Mouse (Mus musculus) CD4-positive helper T cell, adult 2 months (primary cell): ENCODE measurements around the gene Kif26b.

Source experiments
- DNase-seq: peaks from one replicate; pipeline ENCODE4 v3.0.0-alpha.2; 2012; ENCODE audit warnings: low read depth, missing footprints, low spot score

Kif26b gene

DNA sequence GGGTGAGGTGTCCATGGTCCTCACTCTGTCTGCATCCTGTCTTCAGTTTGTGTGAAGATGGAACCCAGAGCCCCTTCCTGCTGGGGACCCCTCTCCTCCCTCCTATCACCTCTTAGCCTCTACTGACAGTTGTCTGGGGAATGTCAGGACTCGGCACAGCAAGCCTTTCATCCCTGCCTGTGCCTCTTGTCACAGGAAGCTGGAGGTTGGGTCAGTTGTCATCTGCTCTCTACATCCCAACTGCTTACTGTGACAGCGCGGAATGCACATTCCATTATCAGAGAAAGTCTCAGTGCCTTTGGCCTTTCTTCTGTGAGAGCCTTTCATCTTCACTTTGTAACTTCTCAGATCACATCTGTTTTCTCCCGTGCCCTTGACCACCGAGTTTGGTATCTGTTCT, 132.6 kb downstream of the Kif26b start:
- no peak for DNase-seq

DNA sequence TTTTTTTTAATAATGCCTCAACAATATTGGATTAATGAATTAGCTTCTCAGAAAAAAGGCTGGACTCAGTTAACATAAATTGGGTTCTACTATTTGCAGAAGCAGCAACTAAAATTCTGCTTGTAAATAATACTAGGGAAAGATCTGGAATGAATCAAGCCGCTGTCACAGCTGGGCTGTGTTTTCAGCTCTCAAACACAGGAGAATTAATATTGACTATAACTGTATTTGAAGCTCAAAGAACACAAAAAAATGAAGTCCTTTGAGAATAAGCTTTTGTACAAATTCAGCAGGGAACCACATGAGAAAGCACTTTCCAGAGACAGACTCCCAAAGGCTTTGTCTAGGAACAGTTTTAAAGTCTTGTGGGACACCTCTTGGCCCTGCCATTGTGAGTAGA, 134.6 kb downstream of the Kif26b start:
- no peak for DNase-seq

DNA sequence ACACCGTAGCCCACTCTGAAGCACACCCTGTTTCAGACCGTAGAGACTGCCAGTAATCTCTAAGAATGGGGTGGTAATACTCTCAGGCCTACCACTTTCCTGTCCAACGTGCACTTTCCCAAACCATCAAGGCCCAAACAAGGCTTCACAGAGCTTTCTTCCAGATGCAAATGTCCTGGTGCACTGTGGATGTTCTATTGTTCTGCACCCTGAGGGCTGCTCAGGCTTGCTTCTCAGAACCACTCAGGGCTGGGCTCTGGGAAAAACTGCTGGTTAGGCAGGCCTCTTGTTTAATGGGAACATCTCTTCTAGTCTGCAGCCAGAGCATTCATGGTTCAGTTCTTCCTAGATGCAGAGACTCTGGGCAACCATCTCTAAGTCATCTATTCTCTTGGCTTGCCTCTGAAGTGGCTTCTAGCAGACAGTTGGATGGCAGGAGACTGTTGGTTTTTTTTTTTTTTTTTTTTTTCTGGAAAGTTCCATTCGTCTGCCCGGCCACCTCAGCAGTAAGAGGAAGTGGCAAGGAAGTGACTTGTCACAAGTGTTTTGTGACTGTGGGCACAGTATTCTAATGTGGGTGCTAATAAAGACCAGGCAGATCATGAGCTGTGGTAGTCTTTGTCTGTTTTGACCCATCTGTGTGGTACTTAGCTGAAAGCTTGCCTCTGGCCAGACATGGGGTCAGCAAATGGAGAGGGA, 135.5 kb downstream of the Kif26b start:
- DNase-seq: no peak

DNA sequence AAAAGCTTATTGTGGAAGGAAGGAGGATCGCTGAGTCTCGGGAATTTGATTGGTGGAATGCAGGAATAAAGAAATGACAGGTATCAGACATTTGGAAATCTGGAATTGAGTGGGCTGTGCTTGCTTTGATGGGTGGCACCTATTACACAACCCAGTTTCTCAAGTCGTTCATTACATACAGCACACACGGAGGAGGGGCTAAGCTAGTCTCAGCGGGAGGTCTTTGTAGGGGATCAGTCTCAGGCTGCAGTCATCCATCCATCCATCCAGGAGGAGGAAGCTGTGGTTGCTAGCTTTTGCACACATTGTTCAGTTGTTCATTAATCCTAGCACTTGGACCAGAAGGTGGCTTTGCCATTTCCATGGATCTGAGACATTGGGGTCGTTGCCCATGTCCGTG, 137.6 kb downstream of the Kif26b start:
- no peak for DNase-seq

DNA sequence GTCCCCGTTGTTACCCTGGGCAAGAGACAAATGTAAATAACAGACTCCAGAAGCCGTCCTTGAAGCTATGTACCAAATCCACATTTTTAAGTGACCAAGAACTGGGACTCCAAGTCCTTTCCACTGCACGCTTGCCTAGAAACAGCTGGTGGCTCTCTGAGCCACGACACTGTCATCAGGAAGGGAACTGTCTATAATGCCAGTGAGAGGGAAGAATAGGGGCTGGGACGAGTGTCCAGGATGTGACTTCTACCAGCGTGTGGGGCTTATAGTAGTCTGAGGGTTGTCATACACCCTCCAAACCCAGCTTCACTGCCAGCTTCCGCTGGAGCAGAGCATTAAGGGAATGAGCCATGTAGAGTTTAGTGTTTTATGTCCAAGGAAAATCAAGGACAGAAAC, 138.9 kb downstream of the Kif26b start:
- DNase-seq: no peak

DNA sequence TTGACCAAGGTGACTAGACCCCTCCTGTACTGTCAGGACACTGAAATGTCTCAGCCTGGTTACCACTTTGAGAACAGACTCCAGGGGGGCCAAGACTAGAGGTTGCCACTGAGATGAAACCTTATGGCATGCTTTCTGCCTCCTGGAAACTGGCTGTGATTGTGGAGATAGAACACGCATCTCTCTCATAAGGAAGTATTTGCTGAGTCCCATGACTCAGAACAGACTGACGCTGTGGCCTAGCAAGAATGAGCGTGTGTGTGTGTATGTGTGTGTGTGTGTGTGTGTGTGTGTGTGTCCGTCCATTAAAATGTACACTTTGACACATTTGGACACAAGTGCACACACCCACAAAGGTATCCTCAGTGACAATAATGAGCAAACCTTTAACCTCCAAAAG, 140.0 kb downstream of the Kif26b start:
- DNase-seq: no peak

DNA sequence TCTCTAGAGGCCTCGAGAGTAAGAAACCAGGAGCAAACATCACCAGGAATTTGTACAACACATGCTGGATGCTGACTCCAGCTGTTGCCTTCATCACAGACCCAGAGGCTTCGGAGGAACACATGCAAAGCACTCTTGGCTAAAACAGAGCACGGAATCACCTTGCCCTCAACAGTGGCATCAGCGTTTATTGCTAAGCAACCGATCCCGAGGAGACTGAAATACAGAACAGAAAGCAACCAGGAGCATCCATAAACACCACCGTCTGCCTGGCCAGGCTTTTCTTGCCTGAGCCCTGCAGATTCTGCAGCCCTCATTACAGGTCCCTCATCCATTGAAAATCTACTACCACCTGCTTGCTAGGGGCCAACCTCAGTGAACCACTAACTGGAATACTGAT, 144.1 kb downstream of the Kif26b start:
- DNase-seq: no peak

DNA sequence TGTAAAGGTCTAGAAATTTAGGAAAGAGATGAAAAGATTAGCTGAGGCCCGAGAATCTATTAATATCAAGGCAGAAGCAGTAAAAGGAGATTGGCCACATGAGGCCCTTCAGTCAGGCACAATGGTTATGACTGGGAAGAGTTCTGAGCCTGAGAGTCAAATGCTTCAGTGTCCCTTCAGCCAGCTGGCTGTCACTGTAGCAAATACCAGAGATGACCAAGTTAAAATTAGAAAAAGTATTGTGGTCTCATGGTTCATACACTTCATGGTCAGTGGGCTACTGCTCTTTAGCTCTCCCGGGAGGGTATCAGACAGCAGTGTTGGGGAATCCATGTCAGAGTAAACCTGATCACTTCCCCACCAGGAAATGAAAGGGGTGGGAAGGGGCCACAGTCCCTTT, 144.6 kb downstream of the Kif26b start:
- no peak for DNase-seq

DNA sequence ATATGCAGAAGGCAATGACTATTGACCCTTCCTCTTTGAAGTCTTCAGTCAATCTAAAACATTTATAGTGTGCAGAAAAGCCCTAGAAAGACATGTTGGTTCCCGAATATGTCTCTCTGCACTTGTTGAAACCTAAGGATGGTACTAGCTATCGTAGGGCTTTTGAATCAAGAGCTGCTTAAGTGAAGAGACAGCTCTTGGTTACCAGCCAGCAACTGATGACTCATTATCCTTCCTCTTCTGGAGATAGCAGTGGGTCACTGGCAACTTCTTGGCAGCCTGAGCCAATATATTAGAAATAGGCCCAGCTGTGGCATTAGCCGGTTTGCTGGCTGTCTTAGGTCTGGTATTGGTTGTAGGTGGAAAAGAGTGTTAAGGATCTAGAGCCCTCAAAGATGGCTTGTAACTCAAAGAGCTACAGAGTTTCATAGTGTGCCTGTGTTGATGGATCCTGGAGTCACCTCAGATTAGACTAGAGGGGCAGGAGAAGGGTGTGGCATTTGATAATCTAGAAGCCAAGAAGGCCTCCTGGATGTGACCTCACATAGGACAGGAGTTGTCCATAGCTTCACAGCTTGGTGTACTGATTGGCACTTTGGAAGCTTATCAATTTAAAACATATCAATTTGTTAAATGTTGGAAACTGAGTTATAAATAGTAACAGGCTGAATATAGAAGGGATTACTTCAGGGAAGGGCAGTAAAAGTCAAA, 146.8 kb downstream of the Kif26b start:
- no peak for DNase-seq

DNA sequence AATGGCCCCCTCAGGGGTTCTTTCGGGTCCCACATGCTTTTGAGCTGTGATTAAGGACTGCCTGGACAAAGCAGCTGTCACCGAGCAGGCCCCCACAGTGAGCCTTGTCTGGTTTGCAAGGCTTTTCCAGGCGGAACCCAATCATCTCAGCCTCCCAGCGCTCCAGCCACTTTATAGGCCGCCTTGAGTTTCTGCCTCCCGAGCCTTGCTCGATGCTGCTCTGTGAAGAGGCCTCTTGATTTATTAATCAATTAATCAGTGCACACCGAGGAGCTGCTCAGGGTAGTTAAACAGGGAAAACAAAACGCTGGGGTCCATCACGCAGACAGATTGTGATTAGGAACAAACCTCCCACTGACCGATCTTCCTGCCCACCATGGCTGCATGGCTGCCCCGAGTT, 148.2 kb downstream of the Kif26b start:
- DNase-seq: no peak

DNA sequence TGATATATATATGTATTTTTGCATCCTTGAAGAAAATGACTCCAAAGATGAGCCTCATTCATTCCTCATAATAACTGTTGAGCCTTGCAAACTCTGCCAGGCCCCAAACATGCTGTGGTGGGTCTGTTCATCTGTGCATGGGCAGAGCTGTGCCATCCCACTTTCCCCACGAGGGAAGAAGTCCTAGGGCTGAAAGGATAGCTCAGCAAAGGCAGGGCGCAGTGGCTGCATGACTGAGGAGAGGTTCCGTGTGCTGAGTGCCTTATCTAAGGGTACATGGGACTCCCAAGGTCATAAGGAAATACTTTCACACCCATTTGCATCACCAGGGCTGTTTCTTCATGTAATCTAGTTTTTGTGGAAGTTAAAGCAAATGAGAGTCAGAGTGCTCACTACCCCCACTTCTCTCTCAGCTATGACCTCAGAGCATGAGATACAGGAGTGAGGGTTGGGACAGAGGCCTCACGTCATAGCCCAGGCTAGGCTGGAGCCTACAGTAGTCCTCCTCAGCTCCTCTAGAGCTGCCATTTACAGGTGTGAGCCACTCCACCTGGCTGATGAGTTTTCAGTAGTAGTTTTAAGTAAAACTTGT, 148.8 kb downstream of the Kif26b start:
- DNase-seq: no peak

DNA sequence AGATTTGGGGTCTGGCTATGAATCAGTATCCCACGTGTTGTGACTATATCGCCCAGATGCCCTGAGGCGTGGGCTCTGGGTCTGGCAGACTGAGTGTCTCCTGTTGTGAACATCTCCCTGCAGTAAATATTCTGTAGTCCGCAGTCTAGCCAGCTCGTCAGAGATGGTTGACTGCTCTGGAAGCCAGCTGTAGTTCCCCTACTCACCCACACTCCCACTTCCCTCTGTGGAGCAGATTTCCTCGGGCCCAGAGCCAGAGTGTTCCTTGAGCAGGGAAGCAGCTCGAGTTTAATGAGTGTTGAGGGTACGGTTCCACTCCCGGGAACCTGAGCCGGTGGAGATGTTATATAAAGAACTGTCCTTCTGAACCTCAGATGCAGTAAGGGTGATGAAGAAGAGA, 154.7 kb downstream of the Kif26b start:
- no peak for DNase-seq

DNA sequence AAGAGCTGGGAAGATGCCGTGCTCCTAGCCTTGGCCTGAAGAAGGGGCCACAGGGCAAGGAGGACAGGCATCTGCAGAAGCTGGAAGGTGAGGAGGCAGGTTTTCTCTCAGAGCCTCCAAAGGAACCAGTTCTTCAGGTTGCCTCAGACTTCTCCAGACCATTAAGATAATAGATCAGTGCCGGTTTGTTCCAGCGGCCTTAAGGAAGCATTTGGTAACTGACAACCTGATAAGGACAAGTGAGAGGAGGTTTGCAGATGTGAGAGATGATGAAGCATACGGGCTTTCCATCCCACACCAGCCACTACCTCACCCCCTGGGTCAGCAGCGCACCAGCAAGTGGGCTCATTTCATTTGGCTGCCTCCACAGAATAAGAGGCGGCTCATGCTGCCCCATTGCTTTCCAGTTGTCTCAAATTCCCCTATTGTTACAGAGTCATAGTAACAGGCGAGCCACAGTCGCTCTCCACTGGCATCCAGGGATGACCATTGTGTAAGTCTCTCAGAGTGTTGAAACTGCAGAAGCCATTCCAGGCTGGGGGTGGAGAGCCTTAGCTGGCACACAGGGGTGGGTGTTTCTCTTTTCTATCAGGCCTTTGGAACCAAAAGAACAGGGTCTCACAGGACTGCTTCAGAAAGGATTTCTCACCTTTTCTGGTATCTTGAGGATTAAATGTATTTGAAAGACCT, 156.2 kb downstream of the Kif26b start:
- DNase-seq: no peak

DNA sequence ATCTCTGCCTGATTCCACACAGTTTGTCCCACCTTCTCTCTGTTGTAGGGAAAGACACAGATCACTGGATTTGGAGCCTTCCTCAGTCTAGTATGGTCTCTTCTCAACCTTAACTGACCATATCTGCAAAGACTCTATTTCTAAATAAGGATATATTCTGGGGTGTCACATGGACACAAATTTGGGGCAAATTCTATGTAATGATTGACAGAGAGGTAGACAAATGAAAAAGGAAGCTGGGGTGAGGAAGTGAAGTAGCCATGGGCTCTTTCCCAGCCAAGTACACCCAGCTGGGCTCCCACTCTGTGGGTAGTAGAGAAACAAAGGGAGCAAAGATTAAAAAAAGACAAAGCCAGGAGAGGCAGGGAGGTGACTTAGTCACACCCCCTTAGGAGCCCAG, 158.0 kb downstream of the Kif26b start:
- DNase-seq: no peak

DNA sequence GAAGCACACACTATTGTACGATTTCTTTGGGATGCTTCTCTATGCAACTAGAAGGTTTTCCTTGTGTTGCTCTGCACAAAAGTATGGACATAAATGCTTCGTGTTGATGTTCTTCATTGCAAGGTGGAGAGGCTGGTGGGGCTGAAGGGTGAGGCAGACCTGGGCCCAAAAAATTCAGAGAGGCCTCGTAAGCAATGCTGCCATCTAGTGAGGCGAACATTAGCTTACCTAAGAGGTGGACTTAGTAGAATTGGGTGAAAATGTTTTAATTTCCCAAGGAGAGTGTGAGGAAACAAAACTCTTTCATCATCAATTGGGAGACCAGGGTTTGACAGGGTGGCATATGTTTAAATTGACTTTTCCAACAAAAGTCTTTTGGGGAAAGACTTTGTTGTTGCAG, 160.6 kb downstream of the Kif26b start:
- no peak for DNase-seq

DNA sequence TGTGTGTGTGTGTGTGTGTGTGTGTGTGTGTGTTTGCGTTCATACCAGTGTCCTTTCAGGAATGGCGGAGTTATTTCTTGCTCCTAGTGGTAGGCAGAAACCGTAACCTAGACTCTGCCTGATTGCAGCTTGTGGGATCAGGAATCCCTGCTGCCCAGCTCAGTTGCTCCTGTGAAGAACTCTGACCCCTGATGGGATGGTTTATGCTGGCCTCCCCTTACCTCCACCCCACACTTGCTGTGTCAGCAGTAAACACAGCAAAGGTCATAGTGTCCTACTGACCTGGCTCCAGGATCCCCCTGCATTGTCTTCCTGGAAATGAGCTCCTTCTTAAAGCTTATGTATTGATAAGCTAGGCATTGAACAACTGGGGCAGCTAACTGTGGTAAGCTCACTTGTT, 162.8 kb downstream of the Kif26b start:
- DNase-seq: no peak

DNA sequence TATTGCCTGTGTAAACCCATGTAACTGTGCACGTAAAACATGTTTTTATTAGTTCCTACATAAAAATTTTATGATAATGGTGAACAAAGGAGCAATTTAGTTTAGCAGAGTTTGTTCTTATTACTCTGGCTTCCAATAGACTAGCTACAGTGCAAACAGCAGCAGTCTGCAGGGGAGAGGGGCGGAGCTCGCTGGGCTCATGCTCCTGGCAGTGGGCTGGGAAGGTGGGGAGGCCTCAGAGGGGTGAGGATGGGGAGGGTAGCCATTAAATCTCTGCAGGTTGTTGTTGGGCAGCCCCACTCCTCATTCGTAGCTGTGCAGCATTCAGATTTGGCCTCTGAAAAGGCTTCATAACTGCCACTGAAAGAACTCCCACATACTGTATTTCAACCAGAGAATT, 171.2 kb downstream of the Kif26b start:
- DNase-seq: no peak

DNA sequence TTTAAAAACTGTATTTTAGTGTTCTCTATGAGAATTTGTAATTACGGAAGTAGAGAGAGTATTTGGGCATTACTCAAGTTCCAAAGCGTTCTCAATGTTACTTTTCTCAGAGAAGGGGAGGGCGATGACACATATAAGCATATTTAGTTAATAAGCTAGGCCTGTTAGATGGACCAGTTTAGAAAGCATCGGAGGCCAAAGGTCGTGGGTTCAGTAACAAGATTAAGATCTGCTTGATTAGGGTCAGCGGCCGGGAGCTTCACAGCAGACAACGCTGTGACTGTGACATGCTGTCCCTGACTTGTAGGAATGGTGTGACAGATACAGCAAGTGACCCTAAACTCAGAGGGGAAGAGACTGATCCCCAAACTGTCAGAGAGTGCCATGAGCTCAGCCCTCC, 174.6 kb downstream of the Kif26b start:
- DNase-seq: no peak

DNA sequence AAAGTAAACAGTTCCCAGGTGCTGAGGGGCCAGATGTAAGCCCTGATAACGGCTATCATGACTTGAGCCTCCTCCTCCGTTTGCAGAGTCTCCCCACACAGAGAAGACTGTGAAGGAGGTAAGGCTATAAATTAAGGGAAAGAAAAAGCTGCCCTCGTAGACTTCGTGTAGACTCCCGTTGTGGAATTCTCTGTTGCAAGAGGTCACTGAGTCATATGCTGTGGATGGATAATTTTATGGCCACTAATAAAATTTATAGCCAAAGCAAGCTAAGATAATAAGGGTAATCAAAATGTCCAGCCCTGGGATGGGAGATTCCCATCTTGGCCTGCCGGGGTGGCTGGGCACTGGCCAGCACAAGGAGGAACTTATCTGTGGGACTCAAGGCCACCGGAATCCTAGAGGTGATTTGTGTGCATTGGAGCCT, 179.0 kb downstream of the Kif26b start:
- DNase-seq: no peak

DNA sequence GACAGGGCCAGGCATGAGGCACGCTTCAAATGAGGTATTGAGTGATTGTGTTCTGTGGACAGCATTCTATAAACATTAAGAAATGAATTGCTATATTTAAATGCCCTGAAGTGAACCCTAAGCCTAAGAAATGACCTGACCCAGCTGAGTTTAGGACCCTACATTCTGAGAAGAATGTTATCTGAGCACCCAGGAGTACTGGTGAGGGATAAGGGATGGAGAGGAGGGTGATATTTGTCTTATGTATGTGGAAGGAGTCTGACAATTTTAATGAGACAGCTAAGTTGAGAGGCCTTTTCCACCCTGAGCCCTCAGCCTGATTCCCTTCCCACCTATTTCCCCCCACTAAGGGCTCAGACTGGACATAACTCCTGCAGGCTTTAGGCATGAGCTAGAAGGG, 179.4 kb downstream of the Kif26b start:
- no peak for DNase-seq

DNA sequence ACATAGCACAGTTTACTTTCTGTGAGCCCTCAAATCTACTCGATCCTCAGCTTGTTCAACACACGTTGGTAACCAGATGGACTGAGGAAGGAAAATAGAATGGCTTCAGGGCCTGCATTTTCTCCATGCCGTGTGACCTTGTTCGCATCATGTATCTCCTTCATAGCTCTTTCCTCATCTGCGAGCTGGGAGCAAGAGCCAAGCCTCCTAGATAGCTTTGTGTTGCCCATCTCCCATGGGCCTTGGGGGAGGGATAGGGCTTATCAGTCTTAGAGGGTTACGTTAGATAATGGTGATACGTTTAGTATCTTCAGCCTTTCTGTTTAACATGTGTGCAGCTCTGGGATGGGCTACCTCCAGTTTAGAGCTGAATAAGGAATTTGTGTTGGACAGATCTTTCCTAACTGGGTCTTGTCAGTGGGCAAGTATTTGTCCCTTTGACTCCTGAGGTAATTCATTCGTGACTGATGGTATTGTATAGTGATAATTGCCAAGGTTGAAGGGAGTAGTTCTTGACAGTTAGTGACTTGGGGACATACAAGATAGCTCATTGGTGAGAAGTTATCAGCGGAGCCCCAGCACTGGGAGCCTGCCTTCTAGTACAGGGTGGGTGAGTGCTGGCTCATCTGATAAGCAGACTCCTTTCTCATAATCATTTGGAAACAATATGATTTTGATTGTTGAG, 183.4 kb downstream of the Kif26b start:
- no peak for DNase-seq

DNA sequence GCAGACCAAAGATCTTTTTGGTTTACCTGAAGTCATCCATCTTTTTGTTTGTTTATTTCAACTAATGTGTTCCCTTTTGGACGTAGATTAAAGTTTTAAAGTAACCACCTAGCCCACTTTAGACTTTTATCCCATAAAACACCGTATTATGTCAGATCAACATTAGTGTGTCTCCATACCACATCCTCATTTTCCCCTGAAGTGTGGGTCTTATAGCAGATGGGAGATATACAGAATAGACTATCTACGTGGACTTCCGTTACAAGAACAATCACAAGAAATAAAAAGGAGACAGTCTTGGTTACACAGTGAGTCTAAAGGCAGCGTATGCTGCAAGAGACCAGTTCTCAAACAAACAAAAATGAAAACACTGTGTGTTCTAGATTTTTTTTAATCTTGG, 185.3 kb downstream of the Kif26b start:
- no peak for DNase-seq
